Mouse (Mus musculus): ENCODE data around the gene Il10. TPM values are rescaled to one million over a fixed set of nuclear protein-coding genes. Genes with fewer than 3 reads are reported as not detected.
"Not testable (repeated sequence)": the region's sequence is repeated elsewhere in the genome, so short reads cannot be mapped to it uniquely, and the experiment has no call there.

The Il10 gene
- polyA plus RNA-seq, 1 experiment from 2014 or later: not detected

DNA sequence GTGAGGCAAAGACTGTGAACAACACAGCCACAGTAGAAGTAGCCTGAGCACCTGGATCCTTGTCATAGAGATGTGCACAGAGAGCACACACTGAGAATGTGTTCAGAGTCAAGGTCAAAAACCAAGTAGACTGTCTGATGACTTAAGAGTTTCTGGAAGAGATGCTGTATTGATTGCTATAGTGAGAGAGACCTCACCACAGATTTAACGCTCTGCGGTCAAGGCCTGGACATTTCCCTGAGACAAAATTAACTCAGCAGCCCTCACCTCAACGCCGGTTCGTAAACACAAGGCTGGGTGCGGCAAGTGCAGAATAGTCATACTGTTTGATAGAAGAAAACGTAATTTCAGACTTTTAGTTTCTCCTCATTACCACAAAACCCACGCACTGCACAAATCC, 7.2 kb upstream of the Il10 start:
- ATAC-seq (ENCODE audit: insufficient read depth, low FRiP score): no peak
- H3K4me2 ChIP-seq (ENCODE audit: low read depth, low read length): no peak overlapping the region
- 80% methylated on average over 8 of the region's 8 CpGs for WGBS
- no peaks in the 10 kb centered on the region for H3K9me3 ChIP-seq (replicated peaks; ENCODE audit: control insufficient read depth, low read length)
- H3K27me3 ChIP-seq (ENCODE audit: control insufficient read depth, insufficient read depth, low read length): no peaks in the 10 kb centered on the region
- no peaks in the 10 kb centered on the region for H3K36me3 ChIP-seq (ENCODE audit: control insufficient read depth, insufficient read depth, low read length)
- H3K4me3 ChIP-seq (replicated peaks; ENCODE audit: low read length): no peak overlapping the region
- H3K4me1 ChIP-seq (ENCODE audit: control insufficient read depth, insufficient read depth, low read length): no peaks in the 10 kb centered on the region
- H3K27ac ChIP-seq (ENCODE audit: low read length): no peak overlapping the region
- no peak overlapping the region for H3K9ac ChIP-seq (ENCODE audit: low read length)

DNA sequence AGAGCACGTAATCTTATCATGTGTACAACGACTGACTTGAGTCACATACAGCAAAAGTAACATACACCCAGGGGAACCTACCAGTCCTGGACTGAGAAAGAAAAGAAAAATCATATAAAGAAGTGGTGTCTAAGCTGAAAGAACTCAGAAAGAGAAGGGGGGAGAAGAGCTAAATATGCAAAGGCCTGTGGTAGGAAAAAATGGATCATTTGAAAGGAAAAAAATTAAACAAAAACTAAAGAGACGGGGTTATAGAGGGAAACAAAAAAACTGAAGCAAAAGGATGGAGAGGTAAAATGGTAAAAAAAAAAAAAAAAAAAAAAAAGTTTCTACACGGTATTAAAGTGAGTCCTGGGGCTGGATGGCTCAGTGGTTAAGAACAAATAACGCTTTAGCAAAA, 5.7 kb upstream of the Il10 start:
- ATAC-seq (ENCODE audit: insufficient read depth, low FRiP score): no peak
- Histone ChIP-seq H3K36me3 (ENCODE audit: control insufficient read depth, insufficient read depth, low read length) (no peaks in the 10 kb centered on the region), H3K27ac (ENCODE audit: low read length) (no peak overlapping the region), H3K4me3 (replicated peaks; ENCODE audit: low read length) (no peak overlapping the region), H3K4me1 (ENCODE audit: control insufficient read depth, insufficient read depth, low read length) (no peaks in the 10 kb centered on the region), H3K4me2 (ENCODE audit: low read depth, low read length) (no peak overlapping the region), H3K27me3 (ENCODE audit: control insufficient read depth, insufficient read depth, low read length) (no peaks in the 10 kb centered on the region), H3K9me3 (replicated peaks; ENCODE audit: control insufficient read depth, low read length) (no peaks in the 10 kb centered on the region), H3K9ac (ENCODE audit: low read length) (no peak overlapping the region)
- WGBS: 87% methylated on average over 5 of the region's 5 CpGs

DNA sequence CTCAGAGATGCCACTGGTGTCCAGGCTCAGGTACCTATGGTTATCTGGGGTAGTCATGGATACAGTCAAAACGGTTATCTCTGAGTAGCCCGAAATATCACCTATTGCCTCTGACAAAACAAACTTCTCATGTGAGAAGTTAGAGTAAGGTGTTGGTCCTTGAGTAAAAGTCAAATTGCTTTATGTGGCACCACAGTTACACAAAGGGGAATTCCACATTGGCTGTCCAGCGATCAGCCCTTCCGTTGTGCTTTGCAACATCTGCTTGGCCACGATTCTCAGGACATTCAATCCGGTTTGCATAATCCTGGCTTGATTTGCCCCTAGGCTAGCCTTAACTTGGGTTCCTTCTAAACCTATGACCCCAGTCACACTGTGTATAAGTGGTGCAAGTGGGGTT, 4.4 kb upstream of the Il10 start:
- no peak for ATAC-seq (ENCODE audit: insufficient read depth, low FRiP score)
- H3K9ac ChIP-seq (ENCODE audit: low read length): no peak overlapping the region
- no peaks in the 10 kb centered on the region for H3K36me3 ChIP-seq (ENCODE audit: control insufficient read depth, insufficient read depth, low read length)
- 79% methylated on average over 6 of the region's 6 CpGs for WGBS
- no peaks in the 10 kb centered on the region for H3K4me1 ChIP-seq (ENCODE audit: control insufficient read depth, insufficient read depth, low read length)
- H3K4me2 ChIP-seq (ENCODE audit: low read depth, low read length): no peak overlapping the region
- no peaks in the 10 kb centered on the region for H3K27me3 ChIP-seq (ENCODE audit: control insufficient read depth, insufficient read depth, low read length)
- H3K4me3 ChIP-seq (replicated peaks; ENCODE audit: low read length): no peak overlapping the region
- H3K9me3 ChIP-seq (replicated peaks; ENCODE audit: control insufficient read depth, low read length): no peaks in the 10 kb centered on the region
- H3K27ac ChIP-seq (ENCODE audit: low read length): no peak overlapping the region

DNA sequence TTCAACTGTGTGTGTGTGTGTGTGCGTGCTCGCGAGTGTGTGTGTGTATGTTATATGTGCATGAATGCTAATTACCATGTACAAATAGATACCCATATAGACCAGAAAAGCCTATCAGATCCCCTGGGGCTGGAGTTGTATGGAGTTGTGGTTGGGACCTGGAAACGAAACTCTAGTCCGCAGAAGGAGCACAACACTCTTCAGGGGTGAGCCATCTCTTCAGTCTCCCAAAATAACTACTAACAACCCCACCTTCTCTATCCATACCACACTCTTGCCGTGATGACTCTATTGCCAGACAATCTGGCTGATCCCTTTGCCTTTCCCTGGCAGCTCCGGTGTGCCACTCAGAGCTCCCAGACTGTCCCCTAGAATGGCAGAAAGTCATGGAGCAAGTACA, 3.8 kb upstream of the Il10 start:
- no peak for ATAC-seq (ENCODE audit: insufficient read depth, low FRiP score)
- WGBS: 92% methylated on average over 7 of the region's 7 CpGs
- no peak overlapping the region for H3K9ac ChIP-seq (ENCODE audit: low read length)
- H3K4me1 ChIP-seq (ENCODE audit: control insufficient read depth, insufficient read depth, low read length): no peaks in the 10 kb centered on the region
- no peak overlapping the region for H3K27ac ChIP-seq (ENCODE audit: low read length)
- H3K9me3 ChIP-seq (replicated peaks; ENCODE audit: control insufficient read depth, low read length): no peaks in the 10 kb centered on the region
- no peak overlapping the region for H3K4me3 ChIP-seq (replicated peaks; ENCODE audit: low read length)
- no peak overlapping the region for H3K4me2 ChIP-seq (ENCODE audit: low read depth, low read length)
- H3K36me3 ChIP-seq (ENCODE audit: control insufficient read depth, insufficient read depth, low read length): no peaks in the 10 kb centered on the region
- no peaks in the 10 kb centered on the region for H3K27me3 ChIP-seq (ENCODE audit: control insufficient read depth, insufficient read depth, low read length)

DNA sequence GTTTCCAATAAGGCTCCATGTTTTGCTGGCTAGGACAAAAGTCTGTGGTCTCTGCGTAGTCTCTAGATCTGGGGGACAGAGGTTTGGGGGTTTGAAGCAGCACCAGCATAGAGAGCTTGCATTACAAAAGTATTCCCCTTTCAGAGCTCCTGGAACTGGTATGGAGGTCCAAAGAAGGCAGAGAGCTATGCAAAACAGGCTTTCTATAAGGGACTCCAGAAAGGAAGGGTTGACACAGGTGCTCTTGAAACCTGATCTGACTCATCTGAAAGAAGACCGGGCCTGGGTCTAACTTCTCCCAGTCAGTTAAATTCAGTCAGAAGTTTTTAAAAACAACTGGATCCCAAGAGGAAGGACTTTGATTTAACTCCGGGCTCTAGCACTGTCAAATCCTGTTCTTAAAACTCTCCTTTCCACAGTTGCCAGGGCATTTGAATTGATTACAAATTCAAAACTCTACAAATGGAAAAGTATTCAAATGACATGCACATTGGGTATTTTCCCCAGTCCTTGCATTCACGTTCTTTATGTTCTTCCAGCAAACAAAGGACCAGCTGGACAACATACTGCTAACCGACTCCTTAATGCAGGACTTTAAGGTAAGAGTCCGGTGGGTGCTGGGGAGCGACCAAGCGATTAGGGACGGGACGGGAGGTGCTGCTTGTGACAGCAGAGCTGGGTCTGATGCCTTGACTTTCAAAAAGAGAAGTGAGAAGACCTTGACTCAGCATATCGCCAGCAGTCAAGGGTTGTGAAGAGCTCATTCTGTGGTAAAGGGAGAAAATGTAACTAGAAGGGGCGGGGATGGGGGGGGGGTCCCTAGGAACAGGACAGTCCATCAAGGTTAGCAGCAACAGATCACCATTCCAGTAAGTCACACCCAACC, 1.0 kb downstream of the Il10 start:
- no peak overlapping the region for H3K9ac ChIP-seq (ENCODE audit: low read length)
- no peaks in the 10 kb centered on the region for H3K4me1 ChIP-seq (ENCODE audit: control insufficient read depth, insufficient read depth, low read length)
- H3K4me2 ChIP-seq (ENCODE audit: low read depth, low read length): no peak overlapping the region
- H3K27ac ChIP-seq (ENCODE audit: low read length): no peak overlapping the region
- no peak for ATAC-seq (ENCODE audit: insufficient read depth, low FRiP score)
- no peaks in the 10 kb centered on the region for H3K36me3 ChIP-seq (ENCODE audit: control insufficient read depth, insufficient read depth, low read length)
- no peaks in the 10 kb centered on the region for H3K9me3 ChIP-seq (replicated peaks; ENCODE audit: control insufficient read depth, low read length)
- H3K27me3 ChIP-seq (ENCODE audit: control insufficient read depth, insufficient read depth, low read length): no peaks in the 10 kb centered on the region
- 57% methylated on average over 12 of the region's 12 CpGs for WGBS
- H3K4me3 ChIP-seq (replicated peaks; ENCODE audit: low read length): no peak overlapping the region

DNA sequence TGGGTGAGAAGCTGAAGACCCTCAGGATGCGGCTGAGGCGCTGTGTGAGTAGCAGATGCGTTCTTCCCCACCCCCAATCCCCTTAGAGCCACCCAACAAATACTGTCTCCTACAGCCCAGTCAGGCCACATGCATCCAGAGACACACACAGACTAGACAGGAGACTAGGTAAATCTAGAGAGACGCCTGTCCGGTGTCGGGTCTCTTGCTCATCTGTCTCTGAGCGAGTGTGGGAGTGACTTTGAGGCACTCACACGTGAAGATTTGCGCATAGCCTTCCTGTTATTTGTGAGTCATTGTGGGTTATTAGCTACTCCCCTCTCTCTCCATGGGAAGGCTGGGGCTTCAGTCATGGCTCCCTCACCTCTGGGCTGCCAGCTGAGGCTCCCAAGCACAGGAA, 1.8 kb downstream of the Il10 start:
- Histone ChIP-seq H3K27ac (ENCODE audit: low read length) (no peak overlapping the region), H3K4me1 (ENCODE audit: control insufficient read depth, insufficient read depth, low read length) (no peaks in the 10 kb centered on the region), H3K36me3 (ENCODE audit: control insufficient read depth, insufficient read depth, low read length) (no peaks in the 10 kb centered on the region), H3K4me2 (ENCODE audit: low read depth, low read length) (no peak overlapping the region), H3K9me3 (replicated peaks; ENCODE audit: control insufficient read depth, low read length) (no peaks in the 10 kb centered on the region), H3K27me3 (ENCODE audit: control insufficient read depth, insufficient read depth, low read length) (no peaks in the 10 kb centered on the region), H3K9ac (ENCODE audit: low read length) (no peak overlapping the region), H3K4me3 (replicated peaks; ENCODE audit: low read length) (no peak overlapping the region)
- no peak for ATAC-seq (ENCODE audit: insufficient read depth, low FRiP score)
- WGBS: 63% methylated on average over 9 of the region's 9 CpGs

GRCm38 (mm10) chr1:131021900-131022590, 2.4 kb downstream of the Il10 start:
- H3K9ac ChIP-seq (ENCODE audit: low read length): no peak overlapping the region

DNA sequence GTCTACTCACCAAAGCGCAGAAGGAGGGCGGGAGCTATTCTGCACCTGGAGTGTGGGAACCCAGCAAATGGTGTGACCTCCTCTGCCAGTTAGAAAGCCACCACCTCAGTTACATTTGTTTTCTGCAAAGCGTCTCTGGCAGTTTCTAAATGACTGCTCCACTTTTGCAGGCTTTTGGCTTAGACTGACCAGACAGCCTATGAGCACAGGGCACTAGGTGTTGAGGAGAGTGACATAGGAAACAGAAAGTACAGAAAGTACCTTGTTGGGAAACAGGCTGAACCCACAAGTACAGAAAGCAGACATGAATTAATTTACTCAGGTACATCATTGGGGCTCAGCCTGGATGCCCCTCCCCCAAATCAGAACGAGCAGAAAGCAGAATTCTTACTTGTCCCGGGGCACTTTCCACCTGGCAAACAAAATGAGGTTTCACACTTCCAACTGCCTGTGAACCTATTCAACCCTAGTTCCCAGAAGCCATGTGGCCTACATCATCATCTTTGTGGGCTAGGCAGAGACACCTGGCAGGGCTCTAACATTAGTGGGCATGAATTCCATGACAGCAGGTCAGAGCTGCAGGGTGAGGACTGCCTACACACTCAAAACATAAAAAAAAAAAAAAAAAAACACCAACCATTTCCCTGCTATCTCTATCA, 3.1 kb downstream of the Il10 start:
- 40% methylated on average over 5 of the region's 5 CpGs for WGBS
- H3K9me3 ChIP-seq (replicated peaks; ENCODE audit: control insufficient read depth, low read length): no peaks in the 10 kb centered on the region

More at GRCm38 (mm10) chr1:131021900-131022590, 2.4 kb downstream of the Il10 start:
- Histone ChIP-seq H3K36me3 (ENCODE audit: control insufficient read depth, insufficient read depth, low read length) (no peaks in the 10 kb centered on the region), H3K4me2 (ENCODE audit: low read depth, low read length) (no peak overlapping the region), H3K4me1 (ENCODE audit: control insufficient read depth, insufficient read depth, low read length) (no peaks in the 10 kb centered on the region), H3K27ac (ENCODE audit: low read length) (no peak overlapping the region), H3K4me3 (replicated peaks; ENCODE audit: low read length) (no peak overlapping the region), H3K27me3 (ENCODE audit: control insufficient read depth, insufficient read depth, low read length) (no peaks in the 10 kb centered on the region), H3K9me3 (replicated peaks; ENCODE audit: control insufficient read depth, low read length) (no peaks in the 10 kb centered on the region)
- no peak for ATAC-seq (ENCODE audit: insufficient read depth, low FRiP score)
- 75% methylated on average over 11 of the region's 11 CpGs for WGBS

GRCm38 (mm10) chr1:131023250-131023858, 3.7 kb downstream of the Il10 start:
- H3K9ac ChIP-seq (ENCODE audit: low read length); H3K9me3 ChIP-seq (replicated peaks; ENCODE audit: control insufficient read depth, low read length); H3K27ac ChIP-seq (ENCODE audit: low read length); H3K27me3 ChIP-seq (ENCODE audit: control insufficient read depth, insufficient read depth, low read length); H3K36me3 ChIP-seq (ENCODE audit: control insufficient read depth, insufficient read depth, low read length); H3K4me1 ChIP-seq (ENCODE audit: control insufficient read depth, insufficient read depth, low read length); H3K4me2 ChIP-seq (ENCODE audit: low read depth, low read length); ATAC-seq (ENCODE audit: insufficient read depth, low FRiP score); H3K4me3 ChIP-seq (replicated peaks; ENCODE audit: low read length): not testable (repeated sequence)
- WGBS: 74% methylated on average over 4 of the region's 4 CpGs

More for the DNA sequence above, 3.1 kb downstream of the Il10 start:
- no peaks in the 10 kb centered on the region for H3K27me3 ChIP-seq (ENCODE audit: control insufficient read depth, insufficient read depth, low read length)
- H3K4me2 ChIP-seq (ENCODE audit: low read depth, low read length): no peak overlapping the region
- no peak for ATAC-seq (ENCODE audit: insufficient read depth, low FRiP score)
- no peaks in the 10 kb centered on the region for H3K36me3 ChIP-seq (ENCODE audit: control insufficient read depth, insufficient read depth, low read length)
- no peak overlapping the region for H3K4me3 ChIP-seq (replicated peaks; ENCODE audit: low read length)
- H3K4me1 ChIP-seq (ENCODE audit: control insufficient read depth, insufficient read depth, low read length): no peaks in the 10 kb centered on the region
- no peak overlapping the region for H3K9ac ChIP-seq (ENCODE audit: low read length)
- H3K27ac ChIP-seq (ENCODE audit: low read length): no peak overlapping the region
